Mouse (Mus musculus) gastrocnemius, postnatal 36 days (tissue): ENCODE results near the gene Il13ra2. TPM values are rescaled to one million over a fixed set of nuclear protein-coding genes. Genes with fewer than 3 reads are reported as not detected.
"Not testable (repeated sequence)": the region's sequence is repeated elsewhere in the genome, so short reads cannot be mapped to it uniquely, and the experiment has no call there.

Experiments
- DNase-seq, 2 experiments: peaks; one replicate each; pipeline ENCODE4 v3.0.0; 2022
- intact Hi-C: fragments of 180-260 bp; cut with DNase I; formaldehyde crosslinking; loops from one replicate; pipeline ENCODE4 v1.15.1; 2025
- long read RNA-seq, 2 experiments: library from polyadenylated mRNA; stranded (forward); transcript quantifications; one replicate each; pipeline ENCODE4 v2.0.0; 2021
- total RNA-seq, 2 experiments: library from RNA; stranded (reverse); gene quantifications; 2 replicates each; pipeline ENCODE4 v1.2.3; 2021

The Il13ra2 gene
- not detected for total RNA-seq
- long read RNA-seq, experiment 1 = 0 reads
- long read RNA-seq, experiment 2 = 0 reads

GRCm38 (mm10) chrX:147429129-147429528, at the start of gene Il13ra2:
Gene Il13ra2 (minus strand): TSS chrX:147429192.
- no peak for DNase-seq
- intact Hi-C loops = no loop called here

- intact Hi-C loops = not testable (repeated sequence)
Observed at GRCm38 (mm10) chrX:147453610-147454009, 24.6 kb upstream of the Il13ra2 start, which contains the start of gene Vmn1r239-ps. Gene Vmn1r239-ps (minus strand): TSS chrX:147453710.

DNA sequence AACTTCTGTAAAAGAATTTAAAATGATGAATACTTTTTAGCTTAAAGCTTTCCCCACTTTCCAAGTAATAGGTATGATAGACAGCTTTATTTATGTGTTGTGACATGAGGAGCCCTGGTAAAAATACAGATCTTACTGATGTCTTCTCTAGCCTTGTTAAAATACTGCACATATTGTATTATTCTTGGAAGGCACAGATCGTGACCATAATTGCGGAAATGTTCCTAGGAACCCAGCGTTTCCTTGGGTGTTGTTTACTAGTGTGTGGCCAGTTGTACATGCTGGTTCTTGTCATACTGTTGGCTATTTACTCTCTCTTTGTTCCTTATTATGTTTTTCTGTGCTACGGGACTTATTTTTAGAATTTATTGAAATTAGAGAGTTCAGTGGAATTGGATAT, 14.4 kb upstream of the Il13ra2 start:
- DNase-seq = no peak

More at GRCm38 (mm10) chrX:147453610-147454009, 24.6 kb upstream of the Il13ra2 start, which contains the start of gene Vmn1r239-ps:
- not testable (repeated sequence) for DNase-seq

DNA sequence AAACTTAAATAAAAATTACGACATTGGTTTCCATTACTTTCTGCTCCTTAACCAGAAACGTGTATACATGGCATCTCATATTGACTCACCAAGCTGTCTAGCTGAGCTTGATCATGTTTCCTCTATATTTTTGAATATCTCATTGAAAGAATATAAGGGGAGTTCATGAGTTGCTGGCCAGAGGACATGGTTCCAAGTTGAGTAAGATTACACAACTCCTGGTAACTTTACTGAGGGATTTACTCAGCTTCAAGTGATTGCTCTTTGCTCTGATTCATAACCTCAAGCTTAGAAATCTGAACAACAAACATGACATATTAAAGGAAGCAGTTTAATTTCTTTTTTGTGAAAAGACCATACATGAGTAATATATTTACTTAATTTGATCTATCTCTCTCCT, 6.4 kb upstream of the Il13ra2 start:
- intact Hi-C loops = no loop called here
- DNase-seq = no peak

More for the DNA sequence above, 14.4 kb upstream of the Il13ra2 start:
- intact Hi-C loops = no loop called here

DNA sequence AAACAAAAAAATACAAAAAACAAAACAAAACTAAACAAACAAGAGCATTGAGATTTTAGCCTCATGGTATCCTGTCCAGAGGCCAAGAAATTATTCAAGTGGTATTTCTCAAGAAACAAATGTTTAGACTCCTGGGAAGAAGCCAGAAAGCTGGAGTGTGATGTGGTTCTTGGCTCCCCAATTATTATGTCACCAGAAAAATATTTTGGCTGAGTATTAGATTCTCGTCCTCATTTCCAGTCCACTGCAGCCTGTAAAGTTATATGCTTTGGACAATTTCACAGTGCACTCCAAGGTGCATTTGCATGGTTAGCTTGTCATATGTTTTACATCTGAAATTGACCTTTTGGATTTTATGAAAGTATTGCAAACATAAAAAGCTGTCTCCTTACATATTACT, 761 bp upstream of the Il13ra2 start:
- DNase-seq = no peak
- intact Hi-C loops = no loop called here

DNA sequence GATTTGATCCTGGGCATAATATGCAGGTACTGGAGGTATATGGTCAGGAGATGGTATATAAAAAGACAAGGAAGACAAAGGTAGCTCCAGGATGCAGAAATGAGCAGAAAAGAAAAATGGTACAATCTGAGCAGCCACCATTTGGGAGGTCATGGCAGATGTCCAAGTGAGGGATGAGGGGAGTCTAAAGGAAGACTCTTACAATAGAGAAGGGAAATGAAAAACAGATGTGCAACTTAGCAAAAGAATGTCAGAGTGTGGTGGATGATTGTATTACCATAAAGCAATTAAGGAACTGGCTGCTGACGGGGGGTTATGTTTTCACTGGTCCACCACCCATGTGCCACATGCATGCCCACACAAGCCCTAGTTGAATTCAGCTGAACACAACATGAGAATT, 35.5 kb downstream of the Il13ra2 start:
- DNase-seq = no peak
- intact Hi-C loops = no loop called here

- intact Hi-C loops = no loop called here
- no peak for DNase-seq
Observed at GRCm38 (mm10) chrX:147349167-147349566, 79.8 kb downstream of the Il13ra2 start.

Other genes with a start within 250 kb of the Il13ra2 start
- not detected for gene Vmn1r239-ps, start 24.5 kb upstream of the Il13ra2 start, total RNA-seq
- under 1 TPM; 0.61 to 0.79 TPM for gene Lrch2, start 124.9 kb upstream of the Il13ra2 start, total RNA-seq